Mouse (Mus musculus) heart, postnatal 25 days (tissue): ENCODE results near the gene Mgll. TPM values are rescaled to one million over a fixed set of nuclear protein-coding genes. Genes with fewer than 3 reads are reported as not detected.

Experiments used
- DNase-seq: peaks from one replicate; pipeline ENCODE4 v3.0.0; 2022; ENCODE audit warnings: low spot score
- intact Hi-C: fragments of 180-260 bp; cut with DNase I; formaldehyde crosslinking; loops from one replicate; pipeline ENCODE4 v1.15.1; 2025
- total RNA-seq, 2 experiments: library from RNA; stranded (reverse); gene quantifications; 2 replicates each; pipeline ENCODE4 v1.2.3; 2021

Gene Mgll
- total RNA-seq, 2 experiments from 2014 or later: 115 to 127 TPM

GRCm38 (mm10) chr6:88741041-88741440 is 16.8 kb downstream of the Mgll start:
- intact Hi-C loops: no loop called here

GRCm38 (mm10) chr6:88741791-88742190 is 17.6 kb downstream of the Mgll start:
- intact Hi-C loops: no loop called here
- no peak for DNase-seq

More at GRCm38 (mm10) chr6:88741041-88741440, 16.8 kb downstream of the Mgll start:
- no peak for DNase-seq

- no peak for DNase-seq
- intact Hi-C loops: no loop called here
These were observed 18.2 kb downstream of the Mgll start for GRCm38 (mm10) chr6:88742286-88743011.

DNA sequence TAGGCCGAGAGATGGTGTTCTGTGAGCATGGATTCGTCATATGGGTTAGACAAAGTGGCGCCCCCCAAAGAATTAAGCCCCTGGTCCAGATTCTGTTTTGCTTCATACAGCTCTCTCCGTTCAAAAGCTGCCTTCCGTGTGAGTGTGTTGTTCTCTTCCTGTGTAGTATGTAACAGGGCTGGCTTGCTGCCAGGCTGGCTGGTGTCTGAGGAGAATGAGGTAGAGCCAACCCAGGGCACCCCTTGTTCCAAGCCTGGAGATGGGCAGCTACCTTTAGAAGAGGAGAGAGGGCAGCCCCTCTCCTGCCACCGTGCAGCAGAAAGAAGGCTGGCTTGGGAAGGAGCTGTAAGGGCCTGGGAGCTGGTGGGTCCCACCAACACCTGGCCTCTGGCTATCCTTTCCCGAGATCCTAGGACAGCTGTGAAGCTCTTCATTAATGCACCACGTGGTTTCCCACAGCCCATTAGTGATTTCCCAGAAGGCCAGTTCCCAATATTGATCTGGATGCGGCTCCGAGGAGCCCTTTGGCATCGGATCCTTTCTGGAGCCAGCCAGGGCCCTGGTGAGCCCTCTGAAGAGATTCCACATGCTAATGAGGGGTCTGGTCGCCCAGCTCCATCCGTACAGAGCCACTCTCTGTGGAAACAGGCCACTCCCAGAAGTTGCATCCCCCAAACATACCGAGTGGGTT is 19.5 kb downstream of the Mgll start:
- intact Hi-C loops: no loop called here
- no peak for DNase-seq

DNA sequence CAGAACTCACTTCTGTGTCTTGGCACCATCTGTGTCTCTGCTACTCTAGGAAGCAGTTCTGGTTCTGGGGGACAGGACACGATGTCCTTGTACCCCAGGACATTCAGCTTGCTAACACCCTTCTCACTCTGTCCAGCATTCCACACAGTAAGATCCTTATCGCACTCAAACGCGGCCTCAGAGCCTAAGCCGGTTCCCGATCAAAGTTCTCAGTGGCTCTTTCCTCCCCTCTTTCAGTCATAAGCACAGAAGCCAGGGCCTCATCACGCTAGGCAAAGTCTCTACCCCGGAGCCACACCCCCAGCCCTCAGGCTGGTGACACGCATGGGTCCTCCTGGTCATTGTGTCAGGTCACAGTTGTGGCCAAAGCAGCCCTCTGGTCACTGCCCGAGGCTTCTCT is 20.8 kb downstream of the Mgll start:
- no peak for DNase-seq
- intact Hi-C loops: no loop called here

- intact Hi-C loops: no loop called here
These were observed 22.1 kb downstream of the Mgll start for GRCm38 (mm10) chr6:88746271-88746670.

GRCm38 (mm10) chr6:88747296-88748040 is 23.3 kb downstream of the Mgll start:
- no peak for DNase-seq
- intact Hi-C loops: no loop called here

More at GRCm38 (mm10) chr6:88746271-88746670, 22.1 kb downstream of the Mgll start:
- no peak for DNase-seq

DNA sequence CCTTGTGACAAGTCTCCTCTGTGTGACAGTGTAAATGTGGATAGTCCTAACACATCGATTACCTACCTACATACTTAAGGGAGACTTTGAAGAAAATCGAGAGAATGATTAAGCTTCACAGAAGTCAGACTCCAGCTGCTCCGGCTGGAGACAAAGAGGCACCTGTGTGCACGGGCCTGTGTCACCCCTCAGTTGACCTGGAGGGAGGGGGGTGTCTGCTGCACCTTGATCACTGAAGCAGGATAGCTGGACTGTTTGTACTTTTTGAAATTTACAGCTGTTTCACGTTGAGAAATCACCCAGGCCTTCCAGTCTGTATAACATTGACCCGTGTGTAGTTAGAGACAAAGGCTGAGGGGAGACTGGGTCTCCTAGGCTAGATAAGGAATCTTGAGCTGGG is 26.7 kb downstream of the Mgll start:
- intact Hi-C loops: no loop called here

GRCm38 (mm10) chr6:88752711-88753219 is 28.6 kb downstream of the Mgll start:
- intact Hi-C loops: no loop called here
- DNase-seq: no peak

More for the DNA sequence above, 26.7 kb downstream of the Mgll start:
- no peak for DNase-seq

- intact Hi-C loops: no loop called here
These were observed 29.4 kb downstream of the Mgll start for GRCm38 (mm10) chr6:88753578-88753977.

DNA sequence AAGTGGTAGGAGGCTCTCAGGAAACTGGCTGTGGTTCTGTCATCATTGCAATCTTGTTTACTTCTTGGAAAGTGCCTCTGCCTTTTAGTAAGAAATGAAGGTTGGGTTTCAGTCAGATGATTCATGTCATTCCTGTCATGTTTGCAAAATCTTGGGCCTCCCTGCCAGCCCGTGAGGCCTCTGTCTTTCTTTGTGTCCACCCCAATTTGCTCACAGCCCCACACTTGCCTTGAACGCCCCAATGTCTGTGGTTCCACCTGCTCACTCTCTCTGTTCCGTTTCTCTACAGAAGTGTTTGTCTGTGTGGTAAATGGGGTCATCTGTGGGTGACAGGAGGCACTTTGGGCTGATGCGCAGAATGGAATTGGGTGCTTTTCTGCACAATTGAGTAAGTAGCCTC is 32.8 kb downstream of the Mgll start:
- intact Hi-C loops: loop anchor here (2.0 to 5.0 kb wide), 2 partner anchors 28 to 40 kb away; no protein-coding TSS in a partner anchor
- DNase-seq: no peak

More at GRCm38 (mm10) chr6:88753578-88753977, 29.4 kb downstream of the Mgll start:
- DNase-seq: no peak

DNA sequence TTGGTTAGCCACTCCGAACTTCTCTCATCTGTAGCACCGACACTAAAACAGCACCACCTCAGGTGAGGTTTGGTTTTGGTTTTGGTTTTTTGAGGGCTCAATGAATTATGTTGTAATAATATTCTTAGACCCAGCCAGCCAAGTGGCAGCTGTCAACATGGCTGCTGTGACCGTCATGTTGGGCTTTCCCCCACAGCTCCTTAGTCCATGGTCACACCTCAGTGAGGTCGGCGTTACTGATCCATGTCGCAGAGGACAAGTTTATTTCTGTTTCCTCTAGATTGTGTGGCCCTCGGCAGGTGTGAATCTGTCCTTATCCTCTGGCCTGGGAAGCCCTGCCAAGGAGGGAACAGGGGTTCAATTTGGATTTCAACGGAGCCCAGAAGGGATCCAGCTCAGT is 33.9 kb downstream of the Mgll start:
- intact Hi-C loops: loop anchor here (5.0 kb wide), 1 partner anchor 41 kb away; no protein-coding TSS in a partner anchor
- DNase-seq: no peak

DNA sequence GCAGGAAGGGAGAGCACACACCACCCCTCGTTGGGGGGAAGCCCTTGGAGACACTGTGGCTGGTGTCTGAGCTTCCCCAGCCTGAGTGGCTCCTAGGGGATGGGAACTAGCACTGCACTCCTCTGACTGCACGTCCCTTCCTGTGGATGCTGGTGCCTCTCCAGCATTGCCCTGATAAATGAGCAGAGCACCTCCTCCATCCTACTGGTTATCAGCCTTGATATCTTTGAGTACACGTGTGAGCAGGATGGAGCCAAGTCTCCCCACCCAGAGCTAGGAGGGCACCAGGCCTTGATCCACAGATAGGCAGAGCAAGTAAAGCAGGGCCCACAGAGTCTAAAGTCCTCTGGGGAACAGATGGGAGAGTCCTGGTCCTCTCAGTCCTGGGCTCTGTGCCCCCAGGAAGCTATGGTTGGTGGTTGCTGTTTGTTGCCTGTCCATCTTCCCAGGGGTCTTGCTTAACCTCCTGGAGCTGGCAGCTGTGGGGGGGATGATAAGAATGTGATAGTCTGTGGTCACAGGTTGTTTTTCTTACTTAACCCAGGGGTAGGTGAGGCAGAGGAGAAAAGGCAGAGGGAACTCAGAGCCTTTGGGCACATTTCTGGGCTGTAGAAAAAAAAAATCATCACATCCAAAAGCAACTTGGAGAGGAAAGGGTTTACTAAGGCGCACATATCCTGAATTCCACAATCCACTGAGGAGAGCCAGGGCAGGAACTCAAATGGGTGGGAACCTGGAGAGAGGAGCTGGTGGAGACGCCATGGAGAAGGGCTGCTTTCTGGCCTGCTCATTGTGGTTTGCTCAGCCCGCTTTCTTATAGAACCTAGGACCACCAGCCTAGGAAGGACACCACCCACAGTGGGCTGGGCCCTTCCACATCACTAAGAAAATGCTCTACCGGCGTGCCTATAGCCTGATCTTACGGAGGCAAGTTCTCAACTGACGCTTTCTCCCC is 34.6 kb downstream of the Mgll start:
- intact Hi-C loops: loop anchor here (5.0 kb wide), 1 partner anchor 42 kb away; no protein-coding TSS in a partner anchor
- peak; percentile 49 for DNase-seq

- DNase-seq: peak; percentile 80
- intact Hi-C loops: loop anchor here (5.0 kb wide), 1 partner anchor 43 kb away; no protein-coding TSS in a partner anchor
These were observed 35.7 kb downstream of the Mgll start for GRCm38 (mm10) chr6:88759793-88760453.

DNA sequence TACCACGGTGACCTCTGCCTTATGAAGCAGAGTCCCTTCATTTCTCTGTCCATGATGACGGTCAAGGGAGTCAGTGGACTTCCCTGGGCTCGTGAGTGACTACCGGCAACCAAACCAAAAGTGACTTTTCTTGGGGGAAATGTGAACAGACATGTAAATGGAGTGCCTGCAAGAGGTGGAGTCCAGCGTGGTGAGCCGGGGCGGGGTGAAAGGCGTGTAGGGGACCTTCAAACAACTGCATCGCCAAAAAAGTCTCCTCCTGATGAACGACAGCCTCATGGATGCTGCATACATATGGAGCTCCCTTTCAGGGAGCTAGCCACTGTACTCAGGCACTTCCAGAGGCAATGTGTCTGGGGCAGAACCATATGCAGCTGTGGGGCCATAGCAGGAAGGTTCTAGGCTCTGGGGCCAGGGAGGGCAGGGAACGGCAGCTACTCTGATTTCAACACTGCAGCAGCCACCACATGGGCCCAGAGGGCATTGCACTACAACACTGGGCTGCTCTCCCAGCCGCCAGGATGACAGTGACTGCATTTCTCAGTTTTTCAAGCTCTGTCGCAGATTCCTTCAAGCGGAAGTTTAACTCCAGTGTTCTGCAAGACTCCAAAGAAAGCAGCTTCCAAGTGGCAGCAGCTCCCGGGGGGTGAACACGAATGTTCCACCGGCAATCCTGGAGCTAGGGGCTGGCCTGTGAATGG is 36.9 kb downstream of the Mgll start:
- DNase-seq: no peak
- intact Hi-C loops: no loop called here

DNA sequence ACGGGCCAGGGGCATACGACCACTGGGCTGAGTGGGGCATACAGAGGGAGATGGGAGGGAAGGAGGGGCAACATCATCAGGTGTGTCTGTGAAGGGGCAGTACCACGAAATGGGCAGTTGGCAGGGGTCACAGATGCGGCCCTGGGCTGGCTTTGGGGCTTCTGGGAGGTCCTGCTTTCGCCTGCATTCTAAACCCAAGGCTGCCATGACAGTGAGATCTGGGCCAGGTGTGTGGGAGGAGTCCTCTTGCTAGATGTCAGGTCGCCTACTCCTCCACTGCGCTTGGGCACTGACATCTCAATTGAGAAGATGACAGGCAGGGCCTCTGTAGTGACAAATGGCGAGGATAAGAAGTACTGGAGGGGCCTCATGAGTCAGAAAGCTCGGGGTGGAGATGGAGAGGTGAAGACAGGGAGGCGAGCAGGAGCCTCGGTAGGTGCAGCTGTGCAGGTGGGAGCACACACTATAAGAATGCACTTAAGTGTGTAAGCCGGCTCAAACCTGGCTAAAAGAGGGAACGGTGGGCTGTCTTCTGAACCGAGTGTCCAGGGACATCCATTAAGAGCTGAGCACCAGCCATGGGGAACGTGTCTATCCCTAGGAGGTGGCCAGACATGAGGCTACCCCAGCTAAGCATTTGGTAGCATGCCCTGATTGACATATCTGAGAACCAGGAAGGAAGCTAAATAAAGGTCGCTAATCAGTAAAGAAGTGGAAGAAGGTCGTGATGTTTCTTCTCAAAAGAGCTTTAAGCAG is 37.6 kb downstream of the Mgll start:
- no peak for DNase-seq
- intact Hi-C loops: no loop called here

DNA sequence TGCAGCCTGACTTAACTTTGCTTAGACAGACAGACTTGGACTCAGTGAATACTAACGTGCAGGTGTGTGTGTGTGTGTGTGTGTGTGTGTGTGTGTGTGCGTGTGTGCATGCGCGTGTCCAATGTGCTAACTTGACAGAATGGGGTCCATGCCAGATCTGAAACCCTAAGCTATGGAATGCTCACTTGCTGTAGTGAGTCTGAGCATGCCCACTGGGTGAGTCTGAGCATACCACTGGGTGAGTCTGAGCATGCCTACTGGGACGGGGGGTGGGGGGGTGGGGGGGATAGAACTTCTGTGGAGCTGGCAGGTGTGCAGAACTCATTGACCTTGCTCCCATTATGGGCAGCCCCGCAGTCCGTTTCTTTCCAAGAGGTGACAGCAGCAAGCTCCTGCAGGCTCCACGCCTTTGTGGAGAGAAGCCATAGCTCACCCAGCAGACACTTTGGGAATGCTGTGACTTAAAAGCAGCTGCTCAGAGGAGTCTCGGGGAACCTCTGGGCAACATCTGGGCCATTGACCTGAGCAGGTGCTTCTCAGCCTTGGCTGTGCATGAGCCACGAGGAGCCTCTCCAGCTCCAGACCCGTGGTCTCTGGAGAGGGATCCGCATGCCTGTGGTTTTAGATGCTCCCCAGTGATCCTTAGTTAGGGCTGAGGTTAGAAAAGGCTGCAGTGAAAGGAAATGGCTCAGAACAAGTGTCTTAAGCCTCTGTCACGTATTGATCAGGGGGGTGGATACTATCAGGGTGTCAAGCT is 38.4 kb downstream of the Mgll start:
- no peak for DNase-seq
- intact Hi-C loops: no loop called here
